Comparison of ENCODE assay signal across 10 mouse cellular contexts in the genomic region with DNA sequence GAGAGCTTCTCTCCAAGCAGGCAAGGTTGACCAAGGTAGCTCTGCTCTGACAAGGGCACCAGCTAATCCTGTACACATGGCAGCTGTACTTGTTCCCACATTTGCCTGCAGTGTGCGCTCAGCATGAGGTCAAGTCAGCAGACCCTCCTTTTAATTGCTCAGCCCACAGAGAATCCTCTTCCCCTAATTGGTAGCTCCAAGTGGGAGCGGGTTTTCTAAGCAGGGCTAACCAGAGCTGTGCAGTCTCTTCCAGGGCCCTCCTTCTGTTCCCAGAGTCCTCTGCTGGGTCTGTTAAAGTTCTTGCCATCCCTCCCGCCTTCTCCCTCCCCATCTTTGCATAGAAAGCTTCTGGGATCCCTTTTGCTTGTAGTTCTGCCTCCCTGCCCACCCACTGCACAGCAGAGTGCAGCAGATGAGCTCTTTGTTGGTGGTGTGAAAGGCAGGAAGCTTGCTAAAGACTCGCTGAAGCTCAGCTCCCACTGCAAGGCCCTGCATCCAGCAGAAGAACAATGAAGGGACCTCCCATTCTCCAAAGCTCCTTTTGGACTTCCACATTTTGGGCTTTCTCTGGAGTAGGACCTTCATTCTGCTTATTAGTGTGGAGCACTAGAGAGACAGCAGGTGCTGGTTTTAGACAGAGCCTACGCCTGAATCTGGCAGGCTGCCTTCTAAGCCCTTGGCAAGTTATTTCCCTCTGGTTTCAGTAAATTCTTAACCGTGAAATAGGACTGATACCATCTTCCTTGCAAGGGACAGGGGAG.
A peak's percentile ranks its signal among the peaks of the same experiment; 100 is the strongest.
DNase-seq lines count a peak whose midpoint lies in the region; ATAC-seq and TF ChIP-seq lines count a peak whose summit lies in the region.
"Had no signal": no experiment of that assay in that cellular context is flagged by ENCODE, and none has a peak within 500 bp of the region (broad histone marks: within the 10 kb centered on the region; RNA-seq: fewer than 3 reads in every experiment).

No protein-coding gene starts in this region.

- no peak overlapping the region for H3K4me3 ChIP-seq in kidney, embryonic 14.5 days (ENCODE audit: low read length)
- H3K4me3 ChIP-seq in hindbrain, embryonic 13.5 days: no peak overlapping the region
- no peak overlapping the region for H3K4me3 ChIP-seq in limb, embryonic 14.5 days (replicated peaks; ENCODE audit: low read length)
- H3K4me3 ChIP-seq: myocyte had no signal

- no peak for TF ChIP-seq POLR2A in limb, embryonic 14.5 days (IDR thresholded peaks at IDR 0.05; ENCODE audit: borderline replicate concordance, extremely low read depth, insufficient read depth, insufficient read length)

- H3K27me3 ChIP-seq in kidney, embryonic 14.5 days (ENCODE audit: control insufficient read depth, insufficient read depth, low read length): no peaks in the 10 kb centered on the region
- 0 out of 2 replicates have a peak, but pooled peaks cover 1% of the 10 kb centered on the region for H3K27me3 ChIP-seq in hindbrain, embryonic 13.5 days
- no peaks in the 10 kb centered on the region for H3K27me3 ChIP-seq in limb, embryonic 14.5 days (ENCODE audit: control insufficient read depth, insufficient read depth, low read length)

- DNase-seq in kidney, adult 18-20 months: no peak
- peak; percentile 28 to 31 for DNase-seq in cerebellum, postnatal 36 days
- DNase-seq in limb, embryonic 14.5 days (ENCODE audit: low spot score): no peak
- peak; percentile 90 for DNase-seq in telencephalon, adult 2 months (ENCODE audit: low read depth, low spot score)
- no peak for DNase-seq in T-cell, adult 2 months (ENCODE audit: low spot score)

- H3K9ac ChIP-seq in kidney, embryonic 14.5 days (ENCODE audit: low read depth, low read length): no peak overlapping the region
- H3K9ac ChIP-seq in hindbrain, embryonic 13.5 days: 0 out of 2 replicates have a peak overlapping the region, but pooled peaks have one; percentile 4
- H3K9ac ChIP-seq in limb, embryonic 14.5 days (ENCODE audit: low read depth, low read length, severe bottlenecking): no peak overlapping the region

- 26% methylated on average over 6 of the region's 6 CpGs for WGBS in kidney, embryonic 14.5 days
- 11% methylated on average over 6 of the region's 6 CpGs for WGBS in hindbrain, embryonic 13.5 days
- 17% methylated on average over 6 of the region's 6 CpGs for WGBS in limb, embryonic 14.5 days

- no peak overlapping the region for H3K4me2 ChIP-seq in kidney, embryonic 14.5 days (replicated peaks; ENCODE audit: low read depth, low read length)
- no peak overlapping the region for H3K4me2 ChIP-seq in hindbrain, embryonic 13.5 days
- no peak overlapping the region for H3K4me2 ChIP-seq in limb, embryonic 14.5 days (replicated peaks; ENCODE audit: low read depth, low read length, severe bottlenecking)

- H3K36me3 ChIP-seq in kidney, embryonic 14.5 days (ENCODE audit: control insufficient read depth, insufficient read depth, low read length): no peaks in the 10 kb centered on the region
- no peaks in the 10 kb centered on the region for H3K36me3 ChIP-seq in hindbrain, embryonic 13.5 days
- no peaks in the 10 kb centered on the region for H3K36me3 ChIP-seq in limb, embryonic 14.5 days (ENCODE audit: control insufficient read depth, insufficient read depth, low read length)
- H3K36me3 ChIP-seq: G1E had no signal

- H3K27ac ChIP-seq in kidney, embryonic 14.5 days (ENCODE audit: low read depth, low read length): peak overlapping the region; percentile 48; the same call in 1 of the 2 replicates
- H3K27ac ChIP-seq in hindbrain, embryonic 13.5 days: peak overlapping the region; percentile 21; the same call in 1 of the 2 replicates
- H3K27ac ChIP-seq in limb, embryonic 14.5 days (replicated peaks; ENCODE audit: low read depth, low read length): no peak overlapping the region

- 0 out of 2 replicates have a peak, but pooled peaks have one; percentile 45 for ATAC-seq in kidney, embryonic 14.5 days (ENCODE audit: low FRiP score, low TSS enrichment)
- ATAC-seq in hindbrain, embryonic 13.5 days (ENCODE audit: low FRiP score): peak; percentile 80
- ATAC-seq in limb, embryonic 14.5 days (ENCODE audit: low FRiP score, low read depth): peak; percentile 41; the same call in 1 of the 2 replicates
- ATAC-seq in megakaryocyte-erythroid progenitor cell, adult 5-6 weeks (replicated peaks; ENCODE audit: low FRiP score, low TSS enrichment, poor library complexity, severe bottlenecking): no peak

- H3K4me1 ChIP-seq in kidney, embryonic 14.5 days (ENCODE audit: control insufficient read depth, insufficient read depth, low read length): peaks cover 10% of the 10 kb centered on the region
- peaks cover 28% of the 10 kb centered on the region for H3K4me1 ChIP-seq in hindbrain, embryonic 13.5 days (replicated peaks)
- H3K4me1 ChIP-seq in limb, embryonic 14.5 days (ENCODE audit: control insufficient read depth, insufficient read depth, low read length): peaks cover 18% of the 10 kb centered on the region

- no peaks in the 10 kb centered on the region for H3K9me3 ChIP-seq in kidney, embryonic 14.5 days (ENCODE audit: control insufficient read depth, low read length)
- no peaks in the 10 kb centered on the region for H3K9me3 ChIP-seq in hindbrain, embryonic 13.5 days
- no peaks in the 10 kb centered on the region for H3K9me3 ChIP-seq in limb, embryonic 14.5 days (ENCODE audit: control insufficient read depth, low read length)

Comparison
In these comparisons a context has a peak if more than half of its experiments do, and no peak if none do; other contexts are left out.
1. DNase-seq: peak in cerebellum, postnatal 36 days (2 of 2) and telencephalon, adult 2 months (single experiment); none in kidney, adult 18-20 months (single experiment), limb, embryonic 14.5 days (single experiment) and T-cell, adult 2 months (single experiment).